Mouse (Mus musculus): ENCODE results near the gene Dctn2. TPM values are rescaled to one million over a fixed set of nuclear protein-coding genes. Genes with fewer than 3 reads are reported as not detected.

Dctn2 gene
- polyA plus RNA-seq, 1 experiment from 2014 or later, result 345 TPM

DNA sequence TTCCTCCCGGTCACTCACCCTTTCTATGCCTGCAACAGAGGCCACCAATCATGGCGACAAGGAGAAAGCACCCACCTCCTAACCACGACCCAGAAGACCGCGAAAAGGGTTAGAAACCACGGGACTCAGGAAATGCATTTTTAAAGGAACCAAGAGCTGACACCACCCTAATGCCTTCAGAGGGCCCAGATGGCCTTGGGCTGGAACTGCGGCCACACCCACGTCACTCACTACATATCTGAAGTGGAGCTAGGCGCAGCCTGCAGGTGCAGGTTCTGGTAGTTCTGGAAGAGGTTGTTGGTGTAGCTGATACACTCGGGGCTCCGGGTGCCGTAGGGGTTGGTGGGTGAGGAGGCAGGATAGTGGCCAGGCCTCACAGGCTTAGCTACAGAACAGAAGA, 35.5 kb upstream of the Dctn2 start:
- no peaks in the 10 kb centered on the region for H3K27me3 ChIP-seq (ENCODE audit: control insufficient read depth, insufficient read depth, low read depth, low read length)
- WGBS, result 90% methylated on average over 12 of the region's 12 CpGs
- no peaks in the 10 kb centered on the region for H3K4me1 ChIP-seq (ENCODE audit: control insufficient read depth, insufficient read depth, low read length)
- no peak overlapping the region for H3K4me3 ChIP-seq (ENCODE audit: low read depth, low read length)
- no peak overlapping the region for H3K9ac ChIP-seq (ENCODE audit: low read depth, low read length)
- H3K36me3 ChIP-seq (ENCODE audit: control insufficient read depth, insufficient read depth, low read length), result peaks cover 14% of the 10 kb centered on the region
- no peak overlapping the region for H3K27ac ChIP-seq (ENCODE audit: low read length)
- ATAC-seq, result no peak
- H3K9me3 ChIP-seq (replicated peaks; ENCODE audit: control insufficient read depth, low read length, poor library complexity, severe bottlenecking), result no peaks in the 10 kb centered on the region
- no peak overlapping the region for H3K4me2 ChIP-seq (ENCODE audit: low read length)

DNA sequence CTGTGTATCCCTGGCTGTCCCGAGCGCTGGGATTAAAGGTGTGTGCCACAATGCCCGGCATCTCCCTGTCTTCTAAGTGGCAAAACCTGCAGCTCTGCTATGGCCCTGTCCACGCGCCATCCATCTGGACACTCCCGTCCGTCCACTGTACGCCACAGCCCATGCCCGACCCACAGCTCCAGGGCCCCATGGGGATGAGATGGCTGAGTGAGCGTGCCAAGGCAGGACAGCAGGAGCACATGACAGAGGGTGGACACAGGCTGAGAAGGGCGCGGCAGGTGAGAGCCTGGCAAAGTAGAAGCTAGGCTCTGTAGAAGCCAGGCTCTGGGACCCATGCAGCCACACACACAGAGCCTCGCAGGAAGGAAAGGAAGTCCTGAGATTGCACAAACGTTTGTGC, 34.4 kb upstream of the Dctn2 start:
- Histone ChIP-seq H3K9ac (ENCODE audit: low read depth, low read length) (no peak overlapping the region), H3K4me2 (ENCODE audit: low read length) (no peak overlapping the region), H3K4me1 (ENCODE audit: control insufficient read depth, insufficient read depth, low read length) (no peaks in the 10 kb centered on the region), H3K27ac (ENCODE audit: low read length) (no peak overlapping the region), H3K4me3 (ENCODE audit: low read depth, low read length) (no peak overlapping the region), H3K36me3 (ENCODE audit: control insufficient read depth, insufficient read depth, low read length) (peaks cover 16% of the 10 kb centered on the region), H3K27me3 (ENCODE audit: control insufficient read depth, insufficient read depth, low read depth, low read length) (no peaks in the 10 kb centered on the region), H3K9me3 (replicated peaks; ENCODE audit: control insufficient read depth, low read length, poor library complexity, severe bottlenecking) (no peaks in the 10 kb centered on the region)
- 82% methylated on average over 14 of the region's 14 CpGs for WGBS
- no peak for ATAC-seq

DNA sequence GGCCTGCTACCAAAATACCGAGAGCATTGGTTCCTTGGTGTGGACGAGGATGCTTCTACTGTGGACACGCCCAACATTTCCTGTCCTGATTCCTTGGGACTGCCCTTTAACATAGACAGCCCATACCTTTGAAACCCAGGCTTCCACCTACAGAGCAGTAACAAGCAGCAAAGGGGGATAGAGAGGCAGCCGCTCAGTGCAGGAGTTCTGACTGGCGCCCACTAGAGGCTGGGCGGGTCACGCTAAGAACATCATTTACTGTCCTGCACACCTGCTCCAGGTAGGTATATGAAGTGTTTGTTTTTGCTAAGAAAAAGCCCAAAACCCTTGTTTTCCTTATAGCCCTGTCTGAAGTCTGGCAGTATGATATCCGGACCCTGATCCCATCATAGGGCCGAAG, 33.0 kb upstream of the Dctn2 start:
- no peaks in the 10 kb centered on the region for H3K9me3 ChIP-seq (replicated peaks; ENCODE audit: control insufficient read depth, low read length, poor library complexity, severe bottlenecking)
- no peak overlapping the region for H3K27ac ChIP-seq (ENCODE audit: low read length)
- H3K4me1 ChIP-seq (ENCODE audit: control insufficient read depth, insufficient read depth, low read length), result no peaks in the 10 kb centered on the region
- no peak for ATAC-seq
- H3K4me2 ChIP-seq (ENCODE audit: low read length), result no peak overlapping the region
- no peaks in the 10 kb centered on the region for H3K27me3 ChIP-seq (ENCODE audit: control insufficient read depth, insufficient read depth, low read depth, low read length)
- H3K4me3 ChIP-seq (ENCODE audit: low read depth, low read length), result no peak overlapping the region
- H3K36me3 ChIP-seq (ENCODE audit: control insufficient read depth, insufficient read depth, low read length), result peaks cover 23% of the 10 kb centered on the region
- no peak overlapping the region for H3K9ac ChIP-seq (ENCODE audit: low read depth, low read length)
- WGBS, result 84% methylated on average over 9 of the region's 9 CpGs

DNA sequence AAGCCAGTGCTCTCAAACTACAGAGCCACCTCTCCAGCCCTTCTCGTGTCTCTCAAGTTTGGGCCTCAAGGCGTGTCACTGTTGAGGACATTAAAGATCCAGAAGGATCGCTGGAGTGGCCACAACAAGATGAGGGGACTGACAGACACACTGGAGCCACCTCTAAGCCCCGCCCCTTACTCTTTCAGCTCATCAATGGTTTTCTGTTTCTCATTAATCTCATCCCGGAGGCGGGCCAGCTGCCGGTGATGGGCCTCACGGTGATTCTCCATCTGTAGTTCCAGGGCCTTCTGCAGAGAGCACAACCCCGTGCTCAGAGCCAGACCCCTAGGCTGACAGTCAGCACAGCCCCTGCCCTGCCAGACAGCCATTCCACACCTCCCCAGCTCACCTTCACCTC, 29.6 kb upstream of the Dctn2 start:
- WGBS, result 48% methylated on average over 9 of the region's 9 CpGs
- peaks cover 42% of the 10 kb centered on the region for H3K36me3 ChIP-seq (ENCODE audit: control insufficient read depth, insufficient read depth, low read length)
- no peak overlapping the region for H3K27ac ChIP-seq (ENCODE audit: low read length)
- ATAC-seq, result no peak
- H3K9ac ChIP-seq (ENCODE audit: low read depth, low read length), result no peak overlapping the region
- no peak overlapping the region for H3K4me2 ChIP-seq (ENCODE audit: low read length)
- no peaks in the 10 kb centered on the region for H3K4me1 ChIP-seq (ENCODE audit: control insufficient read depth, insufficient read depth, low read length)
- H3K27me3 ChIP-seq (ENCODE audit: control insufficient read depth, insufficient read depth, low read depth, low read length), result no peaks in the 10 kb centered on the region
- H3K9me3 ChIP-seq (replicated peaks; ENCODE audit: control insufficient read depth, low read length, poor library complexity, severe bottlenecking), result no peaks in the 10 kb centered on the region
- H3K4me3 ChIP-seq (ENCODE audit: low read depth, low read length), result no peak overlapping the region

DNA sequence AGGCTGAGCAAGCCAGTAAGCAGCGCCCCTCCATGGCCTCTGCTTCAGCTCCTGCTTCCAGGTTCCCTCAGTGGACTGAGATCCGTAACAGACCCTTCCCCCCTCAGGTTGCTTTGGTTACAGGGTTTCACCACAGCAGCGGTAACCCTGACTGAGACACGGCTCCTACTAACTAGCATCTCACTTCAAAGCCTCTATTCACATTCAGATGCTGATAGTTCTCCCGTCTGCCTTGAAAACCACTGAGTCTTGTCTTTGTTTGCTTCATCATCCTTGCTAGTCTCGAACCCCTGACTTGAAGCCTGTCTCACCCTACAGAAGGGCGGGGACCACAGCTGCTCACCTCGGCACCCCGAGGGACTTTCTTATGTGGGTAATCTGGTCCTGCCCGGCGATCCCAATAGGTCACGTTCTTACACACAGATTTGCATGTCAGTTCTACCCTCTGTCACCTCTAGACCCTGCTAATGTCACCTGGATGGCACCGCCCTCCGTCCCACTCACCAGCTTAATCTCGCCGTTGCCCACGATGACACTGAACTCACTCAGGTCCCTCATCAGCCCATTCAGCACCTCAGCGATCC, 27.8 kb upstream of the Dctn2 start:
- ATAC-seq, result no peak
- 71% methylated on average over 18 of the region's 18 CpGs for WGBS
- H3K4me1 ChIP-seq (ENCODE audit: control insufficient read depth, insufficient read depth, low read length), result no peaks in the 10 kb centered on the region
- no peak overlapping the region for H3K4me2 ChIP-seq (ENCODE audit: low read length)
- no peak overlapping the region for H3K9ac ChIP-seq (ENCODE audit: low read depth, low read length)
- H3K4me3 ChIP-seq (ENCODE audit: low read depth, low read length), result no peak overlapping the region
- no peaks in the 10 kb centered on the region for H3K9me3 ChIP-seq (replicated peaks; ENCODE audit: control insufficient read depth, low read length, poor library complexity, severe bottlenecking)
- peaks cover 59% of the 10 kb centered on the region for H3K36me3 ChIP-seq (ENCODE audit: control insufficient read depth, insufficient read depth, low read length)
- H3K27me3 ChIP-seq (ENCODE audit: control insufficient read depth, insufficient read depth, low read depth, low read length), result no peaks in the 10 kb centered on the region
- H3K27ac ChIP-seq (ENCODE audit: low read length), result no peak overlapping the region

DNA sequence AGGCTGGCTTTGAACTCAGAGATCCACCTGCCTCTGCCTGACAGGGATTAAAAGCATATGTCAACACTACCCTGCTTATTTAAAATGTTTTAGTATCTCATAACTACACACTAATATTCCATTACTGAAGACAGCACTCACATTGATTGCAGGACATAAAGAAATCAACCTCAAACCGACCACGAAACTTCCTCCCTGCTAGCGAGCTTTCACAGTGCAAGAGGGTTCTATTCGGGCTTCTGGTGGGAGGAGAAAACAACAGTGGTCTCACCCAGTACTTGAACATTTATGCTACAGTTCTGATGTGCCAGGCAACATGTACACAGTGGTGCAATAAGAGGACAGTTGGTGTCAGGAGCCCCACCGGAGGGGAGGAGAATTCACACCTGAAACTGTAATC, 15.4 kb upstream of the Dctn2 start:
- 87% methylated on average over 5 of the region's 5 CpGs for WGBS

DNA sequence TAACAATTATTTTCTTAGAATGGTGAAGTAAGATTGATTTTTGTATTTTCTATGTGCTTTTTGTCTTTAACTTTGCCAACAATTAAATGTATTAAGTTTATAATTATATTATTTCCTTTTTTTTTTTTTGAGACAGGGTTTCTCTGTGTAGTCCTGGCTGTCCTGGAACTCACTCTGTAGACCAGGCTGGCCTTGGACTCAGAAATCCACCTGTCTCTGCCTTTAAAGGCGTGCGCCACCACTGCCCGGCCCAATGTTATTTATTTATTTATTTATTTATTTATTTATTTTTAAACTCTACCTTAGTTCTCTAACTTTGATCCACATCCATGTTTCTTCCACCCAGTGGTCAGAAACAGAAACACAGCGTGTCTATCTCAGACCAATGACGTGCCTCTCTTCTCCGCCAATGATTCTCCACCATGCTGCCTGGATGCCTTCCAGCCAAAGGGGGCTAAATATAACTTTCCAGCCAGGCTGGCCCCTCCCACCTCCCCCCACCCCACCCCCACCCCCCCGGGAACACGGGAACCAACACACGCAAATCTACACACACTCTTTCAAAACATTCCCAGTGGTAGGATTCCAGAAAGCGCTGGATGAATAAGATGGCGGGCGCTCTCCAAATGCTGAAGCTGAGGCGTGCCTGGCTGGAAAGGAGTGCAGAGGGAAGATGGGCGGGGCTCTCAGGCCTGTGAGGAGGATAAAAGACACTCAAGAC, 10.4 kb upstream of the Dctn2 start:
- 23% methylated on average over 14 of the region's 14 CpGs for WGBS
- H3K36me3 ChIP-seq (ENCODE audit: control insufficient read depth, insufficient read depth, low read length), result 0 out of 2 replicates have a peak, but pooled peaks cover 2% of the 10 kb centered on the region
- no peak overlapping the region for H3K27ac ChIP-seq (ENCODE audit: low read length)
- ATAC-seq, result no peak
- H3K9ac ChIP-seq (ENCODE audit: low read depth, low read length), result no peak overlapping the region
- H3K27me3 ChIP-seq (ENCODE audit: control insufficient read depth, insufficient read depth, low read depth, low read length), result no peaks in the 10 kb centered on the region
- H3K4me1 ChIP-seq (ENCODE audit: control insufficient read depth, insufficient read depth, low read length), result peaks cover 34% of the 10 kb centered on the region
- no peak overlapping the region for H3K4me3 ChIP-seq (ENCODE audit: low read depth, low read length)
- no peaks in the 10 kb centered on the region for H3K9me3 ChIP-seq (replicated peaks; ENCODE audit: control insufficient read depth, low read length, poor library complexity, severe bottlenecking)
- H3K4me2 ChIP-seq (ENCODE audit: low read length), result 0 out of 2 replicates have a peak overlapping the region, but pooled peaks have one; percentile 1

More for the DNA sequence above, 15.4 kb upstream of the Dctn2 start:
- Histone ChIP-seq H3K4me3 (ENCODE audit: low read depth, low read length) (no peak overlapping the region), H3K27ac (ENCODE audit: low read length) (no peak overlapping the region), H3K27me3 (ENCODE audit: control insufficient read depth, insufficient read depth, low read depth, low read length) (no peaks in the 10 kb centered on the region), H3K4me1 (ENCODE audit: control insufficient read depth, insufficient read depth, low read length) (no peaks in the 10 kb centered on the region; the same call in 1 of the 2 replicates), H3K4me2 (ENCODE audit: low read length) (no peak overlapping the region), H3K9ac (ENCODE audit: low read depth, low read length) (no peak overlapping the region), H3K36me3 (ENCODE audit: control insufficient read depth, insufficient read depth, low read length) (peaks cover 15% of the 10 kb centered on the region), H3K9me3 (replicated peaks; ENCODE audit: control insufficient read depth, low read length, poor library complexity, severe bottlenecking) (no peaks in the 10 kb centered on the region)
- ATAC-seq, result no peak

DNA sequence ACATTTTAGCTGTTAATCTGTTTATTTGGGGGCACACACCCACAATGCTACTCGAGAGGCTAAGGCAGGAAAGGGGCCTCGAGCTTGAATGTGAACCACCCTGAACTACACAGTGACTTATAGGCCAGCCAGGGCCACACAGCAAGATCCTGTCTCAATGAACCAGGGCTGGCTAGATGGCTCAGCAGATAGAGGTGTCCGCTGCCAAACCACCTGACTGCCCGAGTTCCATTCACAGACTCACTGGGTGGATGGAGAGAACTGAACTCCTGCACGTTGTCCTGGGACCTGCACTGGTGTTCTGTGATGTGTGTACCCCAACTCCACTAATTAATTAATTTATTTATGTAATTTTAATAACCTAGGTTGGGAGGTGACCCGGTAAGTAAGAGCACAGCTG, 8.4 kb upstream of the Dctn2 start:
- Histone ChIP-seq H3K9me3 (replicated peaks; ENCODE audit: control insufficient read depth, low read length, poor library complexity, severe bottlenecking) (no peaks in the 10 kb centered on the region), H3K27ac (ENCODE audit: low read length) (no peak overlapping the region), H3K4me3 (ENCODE audit: low read depth, low read length) (no peak overlapping the region), H3K4me1 (ENCODE audit: control insufficient read depth, insufficient read depth, low read length) (peaks cover 42% of the 10 kb centered on the region), H3K27me3 (ENCODE audit: control insufficient read depth, insufficient read depth, low read depth, low read length) (no peaks in the 10 kb centered on the region), H3K36me3 (ENCODE audit: control insufficient read depth, insufficient read depth, low read length) (0 out of 2 replicates have a peak, but pooled peaks cover 2% of the 10 kb centered on the region), H3K9ac (ENCODE audit: low read depth, low read length) (no peak overlapping the region), H3K4me2 (ENCODE audit: low read length) (no peak overlapping the region)
- WGBS, result 84% methylated on average over 6 of the region's 6 CpGs
- ATAC-seq, result no peak

DNA sequence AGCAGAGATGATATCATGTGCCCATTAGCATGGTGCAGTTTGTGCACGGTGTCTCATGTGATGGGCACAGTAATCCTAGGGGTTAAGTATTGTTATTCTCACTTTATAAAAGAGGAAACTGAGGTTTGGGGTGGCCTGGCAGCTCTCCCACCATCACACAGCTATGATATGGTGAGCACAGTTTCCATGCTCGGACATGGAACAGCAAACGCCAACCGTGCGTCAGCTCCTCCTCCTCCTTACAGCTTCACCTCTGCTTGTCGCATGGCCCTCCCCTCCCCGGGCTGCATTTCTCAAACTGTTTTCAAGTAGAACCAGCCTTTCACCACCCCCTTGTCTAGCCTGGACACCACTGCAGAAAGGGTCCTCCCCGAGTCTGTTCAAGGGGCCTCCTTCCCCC, 7.7 kb upstream of the Dctn2 start:
- H3K4me1 ChIP-seq (ENCODE audit: control insufficient read depth, insufficient read depth, low read length), result peaks cover 46% of the 10 kb centered on the region
- H3K27me3 ChIP-seq (ENCODE audit: control insufficient read depth, insufficient read depth, low read depth, low read length), result no peaks in the 10 kb centered on the region
- H3K4me3 ChIP-seq (ENCODE audit: low read depth, low read length), result no peak overlapping the region; the same call in 1 of the 2 replicates
- H3K27ac ChIP-seq (ENCODE audit: low read length), result no peak overlapping the region
- no peak overlapping the region for H3K9ac ChIP-seq (ENCODE audit: low read depth, low read length)
- peak overlapping the region; percentile 93 for H3K4me2 ChIP-seq (ENCODE audit: low read length)
- no peak for ATAC-seq
- WGBS, result 78% methylated on average over 8 of the region's 8 CpGs
- H3K9me3 ChIP-seq (replicated peaks; ENCODE audit: control insufficient read depth, low read length, poor library complexity, severe bottlenecking), result no peaks in the 10 kb centered on the region
- 0 out of 2 replicates have a peak, but pooled peaks cover 2% of the 10 kb centered on the region for H3K36me3 ChIP-seq (ENCODE audit: control insufficient read depth, insufficient read depth, low read length)

All from midbrain, embryonic 16.5 days (tissue).